9 mouse cellular contexts compared by ENCODE assay signal in genomic region chr9:121937451-121937864, GRCm38 (mm10). TPM values are rescaled to one million over a fixed set of nuclear protein-coding genes. Genes with fewer than 3 reads are reported as not detected.
A peak's percentile ranks its signal among the peaks of the same experiment; 100 is the strongest.
DNase-seq lines count a peak whose midpoint lies in the region; ATAC-seq lines count a peak whose summit lies in the region.
"Had no signal": no experiment of that assay in that cellular context is flagged by ENCODE, and none has a peak within 500 bp of the region (broad histone marks: within the 10 kb centered on the region; RNA-seq: fewer than 3 reads in every experiment).

No protein-coding gene starts in this region.

- H3K4me1 ChIP-seq in hindbrain, embryonic 11.5 days (replicated peaks; ENCODE audit: control insufficient read depth, insufficient read depth, low read length) = no peaks in the 10 kb centered on the region
- peaks cover 8% of the 10 kb centered on the region for H3K4me1 ChIP-seq in midbrain, embryonic 10.5 days

- H3K27ac ChIP-seq in hindbrain, embryonic 11.5 days (ENCODE audit: low read depth, low read length) = peak overlapping the region; percentile 49; the same call in 1 of the 2 replicates
- peak overlapping the region; percentile 83; the same call in 1 of the 2 replicates for H3K27ac ChIP-seq in midbrain, embryonic 10.5 days (replicated peaks)

- DNase-seq in embryo, embryonic 10.5 days (ENCODE audit: low spot score) = peak; percentile 5
- no peak for DNase-seq in embryo, embryonic 9.5 days (ENCODE audit: extremely low spot score)
- peak; percentile 18 to 20 for DNase-seq in CD8-positive naive resting alpha-beta T cell, adult 2 months (ENCODE audit: low read depth in 2 of 2, low spot score in 2 of 2)
- DNase-seq in hindbrain, embryonic 11.5 days (ENCODE audit: low spot score) = peak; percentile 31
- no peak for DNase-seq in midbrain, embryonic 10.5 days (ENCODE audit: low spot score)
- DNase-seq in gastrocnemius, postnatal 10 days = no peak
- DNase-seq in right cerebral cortex, postnatal 25 days = no peak
- no peak for DNase-seq in layer of hippocampus, adult 18-20 months (ENCODE audit: low spot score in 2 of 2)

- H3K4me3 ChIP-seq in hindbrain, embryonic 11.5 days (ENCODE audit: low read depth, low read length) = peak overlapping the region; percentile 34; the same call in 1 of the 2 replicates
- peak overlapping the region; percentile 58 for H3K4me3 ChIP-seq in midbrain, embryonic 10.5 days

- no peaks in the 10 kb centered on the region for H3K27me3 ChIP-seq in hindbrain, embryonic 11.5 days (ENCODE audit: control insufficient read depth, insufficient read depth, low read length)
- H3K27me3 ChIP-seq in midbrain, embryonic 10.5 days (ENCODE audit: low read depth, poor library complexity, severe bottlenecking) = no peaks in the 10 kb centered on the region

- peak overlapping the region; percentile 19 for H3K4me2 ChIP-seq in hindbrain, embryonic 11.5 days (replicated peaks; ENCODE audit: low read depth, low read length)

- WGBS in hindbrain, embryonic 11.5 days = 62% methylated on average over 6 of the region's 6 CpGs
- WGBS in midbrain, embryonic 10.5 days = 63% methylated on average over 6 of the region's 6 CpGs

- peak; percentile 35; the same call in 1 of the 2 replicates for ATAC-seq in hindbrain, embryonic 11.5 days (ENCODE audit: low FRiP score)

- no peaks in the 10 kb centered on the region for H3K9me3 ChIP-seq in hindbrain, embryonic 11.5 days (ENCODE audit: control insufficient read depth, low read length)
- no peaks in the 10 kb centered on the region for H3K9me3 ChIP-seq in midbrain, embryonic 10.5 days (replicated peaks)

- no peaks in the 10 kb centered on the region for H3K36me3 ChIP-seq in hindbrain, embryonic 11.5 days (ENCODE audit: control insufficient read depth, insufficient read depth, low read length)
- H3K36me3 ChIP-seq in midbrain, embryonic 10.5 days = peaks cover 8% of the 10 kb centered on the region; the same call in 1 of the 2 replicates

- no peak overlapping the region for H3K9ac ChIP-seq in hindbrain, embryonic 11.5 days (ENCODE audit: low read depth, low read length)

RNA-seq across cellular contexts. Expression of gene Fam198a, which starts 13.3 kb away (rescaled TPM):
- 0.29 and 0.46 TPM in 2 replicates for polyA plus RNA-seq in hindbrain, embryonic 11.5 days (2014; fragmentation: Nextera tagmentation; extraction: Ambion mirVana)
- polyA plus RNA-seq in midbrain, embryonic 10.5 days (2016; fragmentation: Nextera tagmentation; extraction: Ambion mirVana) = 0.68 and 0.85 TPM in 2 replicates
- total RNA-seq in gastrocnemius, postnatal 10 days (2021) = 1 to 10 TPM; 6.4 to 7.8 TPM
- total RNA-seq in layer of hippocampus, adult 18-20 months (2021) = 1 to 10 TPM; 6.7 to 7.2 TPM
- polyA plus RNA-seq: C2C12 had no signal

RNA-seq across cellular contexts. Expression of gene Cyp8b1, which starts 21.4 kb away (rescaled TPM):
- polyA plus RNA-seq in hindbrain, embryonic 11.5 days (2014; fragmentation: Nextera tagmentation; extraction: Ambion mirVana) = not detected in 2 replicates
- not detected in 2 replicates for polyA plus RNA-seq in midbrain, embryonic 10.5 days (2016; fragmentation: Nextera tagmentation; extraction: Ambion mirVana)
- total RNA-seq in gastrocnemius, postnatal 10 days (2021) = not detected
- total RNA-seq in layer of hippocampus, adult 18-20 months (2021) = not detected
- polyA plus RNA-seq: C2C12 had no signal

RNA-seq across cellular contexts. Expression of gene Ackr2, which starts 39.3 kb away (rescaled TPM):
- polyA plus RNA-seq in hindbrain, embryonic 11.5 days (2014; fragmentation: Nextera tagmentation; extraction: Ambion mirVana) = 1.2 and 1.4 TPM in 2 replicates
- polyA plus RNA-seq in midbrain, embryonic 10.5 days (2016; fragmentation: Nextera tagmentation; extraction: Ambion mirVana) = 0.78 and 0.84 TPM in 2 replicates
- total RNA-seq in gastrocnemius, postnatal 10 days (2021) = 1 to 10 TPM; 1.6 to 2.2 TPM
- total RNA-seq in layer of hippocampus, adult 18-20 months (2021) = 1 to 10 TPM; 1.4 to 2.4 TPM
- polyA plus RNA-seq: C2C12 had no signal

RNA-seq across cellular contexts. Expression of gene Pomgnt2, which starts 59.5 kb away (rescaled TPM):
- 8.8 and 9.6 TPM in 2 replicates for polyA plus RNA-seq in hindbrain, embryonic 11.5 days (2014; fragmentation: Nextera tagmentation; extraction: Ambion mirVana)
- polyA plus RNA-seq in midbrain, embryonic 10.5 days (2016; fragmentation: Nextera tagmentation; extraction: Ambion mirVana) = 13.1 and 14.6 TPM in 2 replicates
- 1 to 10 TPM; 6.5 to 7.0 TPM for total RNA-seq in gastrocnemius, postnatal 10 days (2021)
- total RNA-seq in layer of hippocampus, adult 18-20 months (2021) = 10 to 100 TPM; 45.4 to 45.5 TPM

Comparison
In these comparisons a context has a peak if more than half of its experiments do, and no peak if none do; other contexts are left out.
1. DNase-seq: peak in embryo, embryonic 10.5 days (single experiment), CD8-positive naive resting alpha-beta T cell, adult 2 months (2 of 2) and hindbrain, embryonic 11.5 days (single experiment); none in embryo, embryonic 9.5 days (single experiment), midbrain, embryonic 10.5 days (single experiment), gastrocnemius, postnatal 10 days (single experiment), right cerebral cortex, postnatal 25 days (single experiment) and layer of hippocampus, adult 18-20 months (0 of 2).